Mouse (Mus musculus): ENCODE measurements at regions not wholly inside any gene's neighbourhood (a gene's known extent, or its start where the extent isn't known, plus 50 kb on each side); places are given as distances from the start of the nearest gene placed in this dataset.

GRCm38 (mm10) chr9:62197486-62197885 lies 75.0 kb upstream of the Glce start:
- Histone ChIP-seq H3K27me3 (ENCODE audit: control insufficient read depth, insufficient read depth, low read length) (no peaks in the 10 kb centered on the region), H3K4me3 (ENCODE audit: low read depth, low read length) (no peak overlapping the region), H3K27ac (ENCODE audit: low read depth, low read length) (no peak overlapping the region), H3K4me2 (replicated peaks; ENCODE audit: low read depth, low read length) (no peak overlapping the region), H3K9ac (ENCODE audit: low read depth, low read length) (no peak overlapping the region), H3K4me1 (replicated peaks; ENCODE audit: control insufficient read depth, insufficient read depth, low read length) (no peaks in the 10 kb centered on the region), H3K9me3 (ENCODE audit: control insufficient read depth, low read length) (no peaks in the 10 kb centered on the region), H3K36me3 (ENCODE audit: control insufficient read depth, insufficient read depth, low read length) (no peaks in the 10 kb centered on the region)
- no peak for ATAC-seq (ENCODE audit: low FRiP score)
- no peak for DNase-seq (ENCODE audit: low spot score)
- WGBS = 94% methylated on average over 2 of the region's 2 CpGs

GRCm38 (mm10) chr9:62192424-62192892 lies 70.0 kb upstream of the Glce start:
- Histone ChIP-seq H3K4me2 (replicated peaks; ENCODE audit: low read depth, low read length) (no peak overlapping the region), H3K4me3 (ENCODE audit: low read depth, low read length) (no peak overlapping the region), H3K27me3 (ENCODE audit: control insufficient read depth, insufficient read depth, low read length) (no peaks in the 10 kb centered on the region), H3K27ac (ENCODE audit: low read depth, low read length) (no peak overlapping the region), H3K9me3 (ENCODE audit: control insufficient read depth, low read length) (no peaks in the 10 kb centered on the region), H3K36me3 (ENCODE audit: control insufficient read depth, insufficient read depth, low read length) (no peaks in the 10 kb centered on the region), H3K9ac (ENCODE audit: low read depth, low read length) (no peak overlapping the region), H3K4me1 (replicated peaks; ENCODE audit: control insufficient read depth, insufficient read depth, low read length) (peaks cover 5% of the 10 kb centered on the region; the same call in 1 of the 2 replicates)
- 12% methylated on average over 6 of the region's 6 CpGs for WGBS
- ATAC-seq (ENCODE audit: low FRiP score) = no peak
- DNase-seq (ENCODE audit: low spot score) = peak; percentile 23

DNA sequence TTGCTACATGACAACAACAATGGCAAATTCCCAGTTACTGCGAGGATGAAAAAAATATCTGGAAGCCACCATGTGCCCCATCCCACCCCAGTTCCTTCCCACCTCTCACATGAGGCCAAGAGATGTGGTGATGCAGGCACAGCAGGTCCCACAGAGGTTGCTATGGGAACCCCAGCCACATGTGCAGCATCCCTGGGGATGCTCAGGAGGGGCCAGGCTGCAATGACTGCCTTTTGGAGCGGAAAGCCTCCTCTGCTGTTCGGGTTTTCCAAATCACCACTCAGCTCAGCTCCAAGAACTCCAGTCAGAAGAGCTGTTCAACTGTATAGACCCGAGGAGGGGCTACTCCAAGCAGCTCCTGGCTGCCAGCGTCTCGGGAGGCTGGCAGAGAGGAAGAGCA lies 68.0 kb upstream of the Glce start:
- Histone ChIP-seq H3K9ac (ENCODE audit: low read depth, low read length) (no peak overlapping the region), H3K4me2 (replicated peaks; ENCODE audit: low read depth, low read length) (no peak overlapping the region), H3K27ac (ENCODE audit: low read depth, low read length) (0 out of 2 replicates have a peak overlapping the region, but pooled peaks have one; percentile 31), H3K4me1 (replicated peaks; ENCODE audit: control insufficient read depth, insufficient read depth, low read length) (peaks cover 5% of the 10 kb centered on the region; the same call in 1 of the 2 replicates), H3K4me3 (ENCODE audit: low read depth, low read length) (no peak overlapping the region), H3K36me3 (ENCODE audit: control insufficient read depth, insufficient read depth, low read length) (no peaks in the 10 kb centered on the region), H3K9me3 (ENCODE audit: control insufficient read depth, low read length) (no peaks in the 10 kb centered on the region), H3K27me3 (ENCODE audit: control insufficient read depth, insufficient read depth, low read length) (no peaks in the 10 kb centered on the region)
- no peak; the same call in 1 of the 2 replicates for ATAC-seq (ENCODE audit: low FRiP score)
- WGBS = 25% methylated on average over 6 of the region's 6 CpGs
- DNase-seq (ENCODE audit: low spot score) = peak; percentile 49

DNA sequence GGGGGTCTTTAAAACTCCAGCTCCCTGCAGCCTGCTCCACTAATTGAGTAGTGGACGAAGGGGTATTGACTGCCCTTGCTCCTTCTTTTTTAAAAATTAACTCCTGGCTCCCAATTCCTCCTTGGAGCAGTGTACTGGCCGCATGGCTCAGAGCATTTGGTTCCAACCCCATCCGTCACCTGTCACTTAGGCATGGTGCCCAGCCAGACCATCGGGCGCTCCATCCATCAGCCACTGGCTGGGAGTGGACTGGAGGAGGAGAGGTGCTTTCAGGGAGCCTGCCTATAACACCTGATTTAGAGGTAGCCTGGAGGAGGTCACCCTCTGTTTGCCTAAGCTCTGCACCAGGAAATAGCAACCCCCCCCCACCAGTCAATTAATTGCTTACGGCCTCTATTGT lies 66.4 kb upstream of the Glce start:
- Histone ChIP-seq H3K4me2 (replicated peaks; ENCODE audit: low read depth, low read length) (no peak overlapping the region), H3K36me3 (ENCODE audit: control insufficient read depth, insufficient read depth, low read length) (no peaks in the 10 kb centered on the region), H3K9me3 (ENCODE audit: control insufficient read depth, low read length) (no peaks in the 10 kb centered on the region), H3K27ac (ENCODE audit: low read depth, low read length) (no peak overlapping the region), H3K4me1 (replicated peaks; ENCODE audit: control insufficient read depth, insufficient read depth, low read length) (peaks cover 5% of the 10 kb centered on the region; the same call in 1 of the 2 replicates), H3K9ac (ENCODE audit: low read depth, low read length) (no peak overlapping the region), H3K4me3 (ENCODE audit: low read depth, low read length) (no peak overlapping the region), H3K27me3 (ENCODE audit: control insufficient read depth, insufficient read depth, low read length) (no peaks in the 10 kb centered on the region)
- ATAC-seq (ENCODE audit: low FRiP score) (no peak), DNase-seq (ENCODE audit: low spot score) (no peak)
- WGBS = 36% methylated on average over 6 of the region's 6 CpGs

GRCm38 (mm10) chr9:62188379-62188778 lies 65.9 kb upstream of the Glce start:
- H3K9ac ChIP-seq (ENCODE audit: low read depth, low read length) = no peak overlapping the region
- H3K36me3 ChIP-seq (ENCODE audit: control insufficient read depth, insufficient read depth, low read length) = no peaks in the 10 kb centered on the region
- no peaks in the 10 kb centered on the region for H3K27me3 ChIP-seq (ENCODE audit: control insufficient read depth, insufficient read depth, low read length)
- no peak overlapping the region for H3K27ac ChIP-seq (ENCODE audit: low read depth, low read length)
- H3K4me3 ChIP-seq (ENCODE audit: low read depth, low read length) = no peak overlapping the region
- DNase-seq (ENCODE audit: low spot score) = no peak
- WGBS = 66% methylated on average over 3 of the region's 3 CpGs
- peaks cover 5% of the 10 kb centered on the region; the same call in 1 of the 2 replicates for H3K4me1 ChIP-seq (replicated peaks; ENCODE audit: control insufficient read depth, insufficient read depth, low read length)
- H3K9me3 ChIP-seq (ENCODE audit: control insufficient read depth, low read length) = no peaks in the 10 kb centered on the region
- H3K4me2 ChIP-seq (replicated peaks; ENCODE audit: low read depth, low read length) = no peak overlapping the region
- no peak for ATAC-seq (ENCODE audit: low FRiP score)

GRCm38 (mm10) chr9:62186886-62187285 lies 64.4 kb upstream of the Glce start:
- Histone ChIP-seq H3K9me3 (ENCODE audit: control insufficient read depth, low read length) (no peaks in the 10 kb centered on the region), H3K27me3 (ENCODE audit: control insufficient read depth, insufficient read depth, low read length) (no peaks in the 10 kb centered on the region), H3K4me3 (ENCODE audit: low read depth, low read length) (no peak overlapping the region), H3K36me3 (ENCODE audit: control insufficient read depth, insufficient read depth, low read length) (no peaks in the 10 kb centered on the region), H3K27ac (ENCODE audit: low read depth, low read length) (no peak overlapping the region), H3K4me1 (replicated peaks; ENCODE audit: control insufficient read depth, insufficient read depth, low read length) (peaks cover 3% of the 10 kb centered on the region; the same call in 1 of the 2 replicates), H3K4me2 (replicated peaks; ENCODE audit: low read depth, low read length) (no peak overlapping the region), H3K9ac (ENCODE audit: low read depth, low read length) (no peak overlapping the region)
- ATAC-seq (ENCODE audit: low FRiP score) (no peak), DNase-seq (ENCODE audit: low spot score) (no peak)
- 67% methylated on average over 4 of the region's 4 CpGs for WGBS

DNA sequence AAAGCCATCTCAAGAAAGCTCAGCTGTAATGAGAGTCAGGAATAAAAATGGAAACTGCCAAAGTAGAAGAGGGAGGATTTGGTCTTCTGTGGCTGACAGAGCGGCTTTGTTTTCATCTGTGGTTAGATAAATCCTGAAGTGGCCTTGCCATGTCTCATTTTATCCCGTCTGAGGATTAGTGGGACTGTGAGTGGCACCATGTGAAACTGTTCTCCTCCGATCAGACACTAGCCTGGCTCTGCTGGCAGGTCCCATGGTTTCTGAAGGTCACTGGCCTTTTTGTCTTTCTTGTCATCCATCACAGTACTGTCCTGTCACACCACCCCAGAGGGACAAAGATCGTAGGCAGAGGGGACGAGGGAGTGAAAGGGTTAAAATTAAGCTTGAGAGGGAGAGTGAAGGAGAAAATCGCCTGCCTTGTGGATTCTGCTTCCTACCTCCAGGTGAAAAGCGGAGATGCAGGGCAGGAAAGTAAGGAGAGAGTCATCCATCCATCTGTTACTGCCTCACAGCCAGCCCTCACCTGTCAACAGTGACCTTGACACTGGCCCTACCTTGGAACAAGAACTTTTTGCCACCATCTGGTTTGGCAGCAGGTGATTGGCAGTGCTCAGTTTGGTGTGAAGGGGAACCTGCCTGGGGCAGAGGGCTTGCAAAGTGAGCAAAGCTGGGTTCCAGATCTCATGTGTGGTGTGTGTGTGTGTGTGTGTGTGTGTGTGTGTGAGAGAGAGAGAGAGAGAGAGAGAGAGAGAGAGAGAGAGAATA lies 63.2 kb upstream of the Glce start:
- DNase-seq (ENCODE audit: low spot score) (no peak), ATAC-seq (ENCODE audit: low FRiP score) (no peak)
- Histone ChIP-seq H3K36me3 (ENCODE audit: control insufficient read depth, insufficient read depth, low read length) (no peaks in the 10 kb centered on the region), H3K4me1 (replicated peaks; ENCODE audit: control insufficient read depth, insufficient read depth, low read length) (peaks cover 5% of the 10 kb centered on the region; the same call in 1 of the 2 replicates), H3K9me3 (ENCODE audit: control insufficient read depth, low read length) (no peaks in the 10 kb centered on the region), H3K27ac (ENCODE audit: low read depth, low read length) (no peak overlapping the region), H3K4me3 (ENCODE audit: low read depth, low read length) (no peak overlapping the region), H3K4me2 (replicated peaks; ENCODE audit: low read depth, low read length) (no peak overlapping the region), H3K9ac (ENCODE audit: low read depth, low read length) (no peak overlapping the region), H3K27me3 (ENCODE audit: control insufficient read depth, insufficient read depth, low read length) (no peaks in the 10 kb centered on the region)
- 44% methylated on average over 7 of the region's 7 CpGs for WGBS

DNA sequence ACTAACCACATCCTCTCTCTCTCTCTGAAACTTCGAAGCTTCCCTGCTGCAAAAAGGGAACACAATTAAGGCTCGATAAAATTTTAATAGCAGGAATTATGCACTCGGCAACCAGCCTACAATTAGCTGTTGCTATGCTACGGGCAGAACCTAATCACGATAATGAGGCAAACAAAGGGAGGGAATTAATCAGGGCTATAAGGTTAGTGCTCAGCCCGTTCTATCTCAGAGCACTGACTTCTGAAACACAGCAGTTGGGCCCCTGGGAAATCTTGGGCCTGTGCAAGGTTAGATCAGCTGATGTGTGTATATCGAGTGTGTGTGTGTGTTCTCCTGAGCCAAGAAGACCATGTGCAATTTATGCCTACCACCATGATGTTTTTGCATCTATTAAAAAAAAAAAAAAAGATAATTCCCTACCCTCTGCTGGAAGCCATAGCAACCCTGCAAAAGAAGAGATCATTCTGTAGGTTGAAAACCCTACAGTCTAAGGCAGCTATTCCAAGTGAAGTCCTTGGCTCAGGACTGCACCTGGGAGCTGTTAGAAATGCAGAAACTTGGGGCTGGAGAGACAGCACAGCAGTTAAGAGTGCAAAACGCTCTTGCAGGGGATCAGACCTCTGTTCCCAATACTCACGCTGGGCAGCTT lies 58.9 kb upstream of the Glce start:
- H3K9ac ChIP-seq (ENCODE audit: low read depth, low read length) = no peak overlapping the region
- no peak overlapping the region for H3K4me3 ChIP-seq (ENCODE audit: low read depth, low read length)
- 44% methylated on average over 9 of the region's 9 CpGs for WGBS
- no peak overlapping the region for H3K4me2 ChIP-seq (replicated peaks; ENCODE audit: low read depth, low read length)
- H3K27ac ChIP-seq (ENCODE audit: low read depth, low read length) = peak overlapping the region; percentile 66
- ATAC-seq (ENCODE audit: low FRiP score) (peak; percentile 47; the same call in 1 of the 2 replicates), DNase-seq (ENCODE audit: low spot score) (peak; percentile 43)
- H3K4me1 ChIP-seq (replicated peaks; ENCODE audit: control insufficient read depth, insufficient read depth, low read length) = peaks cover 4% of the 10 kb centered on the region; the same call in 1 of the 2 replicates
- H3K36me3 ChIP-seq (ENCODE audit: control insufficient read depth, insufficient read depth, low read length) = no peaks in the 10 kb centered on the region
- H3K9me3 ChIP-seq (ENCODE audit: control insufficient read depth, low read length) = no peaks in the 10 kb centered on the region
- no peaks in the 10 kb centered on the region for H3K27me3 ChIP-seq (ENCODE audit: control insufficient read depth, insufficient read depth, low read length)
